Mouse (Mus musculus) CH12.LX (cell line): ENCODE measurements around the gene Tbl2.

Source experiments
- CHD1 ChIP-seq: IDR thresholded peaks from 2 replicates; pipeline ENCODE4 v1.6.1; 2012; ENCODE audit warnings: low read depth, low read length, improper control_type of control experiment, inconsistent platforms
- CTCF ChIP-seq, 2 experiments: IDR thresholded peaks in 1 of 2; conservative IDR thresholded peaks in 1 of 2; 2 replicates each; pipeline ENCODE4 v1.5.1; 2011 to 2012; ENCODE audit warnings: low read depth in 2 of 2, low read length in 2 of 2, improper control_type of control experiment in 1 of 2, inconsistent platforms in 1 of 2, mild to moderate bottlenecking in 1 of 2, moderate library complexity in 1 of 2
- E2F4 ChIP-seq: IDR thresholded peaks from 2 replicates; pipeline ENCODE4 v1.6.1; 2011; ENCODE audit warnings: low read depth, low read length, improper control_type of control experiment; ENCODE audit not compliant: insufficient replicate concordance
- MAX ChIP-seq: IDR thresholded peaks from 2 replicates; pipeline ENCODE4 v1.6.1; 2011; ENCODE audit warnings: low read length, improper control_type of control experiment
- MAZ ChIP-seq: IDR thresholded peaks from 2 replicates; pipeline ENCODE4 v1.6.1; 2012; ENCODE audit warnings: low read depth, mild to moderate bottlenecking, inconsistent platforms, low read length, improper control_type of control experiment, moderate library complexity
- MYC ChIP-seq: IDR thresholded peaks from 2 replicates; pipeline ENCODE4 v1.6.1; 2011; ENCODE audit warnings: low read depth, mild to moderate bottlenecking, improper control_type of control experiment, low read length
- POLR2A ChIP-seq: IDR thresholded peaks from 2 replicates; pipeline ENCODE4 v1.6.1; 2011; ENCODE audit warnings: low read depth, mild to moderate bottlenecking, improper control_type of control experiment, low read length
- SIN3A ChIP-seq: IDR thresholded peaks from 2 replicates; pipeline ENCODE4 v1.6.1; 2012; ENCODE audit warnings: low read length, improper control_type of control experiment, inconsistent platforms
- USF2 ChIP-seq: conservative IDR thresholded peaks from 2 replicates; pipeline ENCODE4 v1.6.1; 2011; ENCODE audit warnings: low read depth, low read length, improper control_type of control experiment
- ZC3H11A ChIP-seq: IDR thresholded peaks from 2 replicates; pipeline ENCODE4 v1.6.1; 2012; ENCODE audit warnings: low read depth, mild to moderate bottlenecking, inconsistent platforms, low read length, improper control_type of control experiment
- ZMIZ1 ChIP-seq: IDR thresholded peaks from 2 replicates; pipeline ENCODE4 v1.6.1; 2012; ENCODE audit warnings: low read depth, mild to moderate bottlenecking, inconsistent platforms, low read length, improper control_type of control experiment

DNA sequence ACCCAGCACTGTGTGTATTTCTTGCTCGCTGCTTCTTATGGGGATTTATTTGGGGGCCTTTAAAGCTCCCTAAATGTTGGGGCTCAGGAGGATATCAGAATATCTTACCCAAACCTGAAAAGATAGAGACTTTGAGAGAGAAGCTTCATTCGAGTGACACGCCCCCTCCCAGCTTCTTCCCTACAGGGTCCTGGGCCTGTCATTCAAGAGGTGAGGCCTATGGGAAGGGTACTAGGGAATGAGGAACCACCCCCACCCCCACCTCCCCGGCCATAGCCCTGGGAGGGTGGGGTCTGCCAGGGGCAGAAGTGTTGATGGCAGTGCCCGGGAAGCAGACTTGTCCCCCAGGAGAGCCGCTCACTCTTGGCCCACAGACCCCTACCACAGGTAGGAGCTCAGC lies 23.3 kb upstream of the Tbl2 start:
- TF ChIP-seq MAZ (no peak), MAX (no peak), E2F4 (no peak), POLR2A (no peak), CTCF (conservative IDR thresholded peaks at IDR 0.05 in 1 of 2, IDR thresholded peaks at IDR 0.05 in 1 of 2; ENCODE audit: low read depth in 2 of 2, low read length in 2 of 2) (no peak), USF2 (no peak), ZC3H11A (no peak), ZMIZ1 (no peak), SIN3A (no peak), CHD1 (no peak), MYC (no peak)
